Mouse (Mus musculus) CD4-positive, CD25-positive, alpha-beta regulatory T cell, adult 2 months (primary cell): ENCODE data around the gene Mettl8.

Source experiments
- DNase-seq: peaks from one replicate; pipeline ENCODE4 v3.0.0-alpha.2; 2012; ENCODE audit warnings: low read depth, low spot score

Gene Mettl8

GRCm38 (mm10) chr2:71055300-71056114, at the start of gene Mettl8, which contains the start of gene Dcaf17:
Gene Mettl8, minus strand, starts transcription at chr2:71055583.
Gene Dcaf17, plus strand, starts transcription at chr2:71055328.
- DNase-seq: peak; percentile 98

- DNase-seq: no peak
Observed at GRCm38 (mm10) chr2:71104696-71105095, 49.3 kb upstream of the Mettl8 start.

DNA sequence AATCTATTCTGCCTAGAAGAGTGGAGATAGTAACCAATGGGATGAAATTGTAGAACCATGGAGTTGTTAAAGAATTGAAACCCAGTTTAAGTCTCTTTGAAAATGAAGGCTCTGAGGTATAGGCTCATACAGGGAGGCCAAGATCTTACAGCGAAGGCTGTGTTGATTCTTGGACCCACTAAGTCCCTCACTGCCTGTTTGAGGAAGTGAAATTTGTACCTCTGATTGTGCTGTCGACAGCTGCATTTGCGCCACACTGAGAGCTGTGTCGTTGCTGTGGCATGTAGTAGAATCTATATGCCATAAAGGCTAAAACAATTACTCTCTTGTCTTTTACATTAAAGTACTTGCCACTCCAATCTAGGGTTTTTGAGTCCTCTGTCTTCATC, 47.9 kb upstream of the Mettl8 start:
- no peak for DNase-seq

DNA sequence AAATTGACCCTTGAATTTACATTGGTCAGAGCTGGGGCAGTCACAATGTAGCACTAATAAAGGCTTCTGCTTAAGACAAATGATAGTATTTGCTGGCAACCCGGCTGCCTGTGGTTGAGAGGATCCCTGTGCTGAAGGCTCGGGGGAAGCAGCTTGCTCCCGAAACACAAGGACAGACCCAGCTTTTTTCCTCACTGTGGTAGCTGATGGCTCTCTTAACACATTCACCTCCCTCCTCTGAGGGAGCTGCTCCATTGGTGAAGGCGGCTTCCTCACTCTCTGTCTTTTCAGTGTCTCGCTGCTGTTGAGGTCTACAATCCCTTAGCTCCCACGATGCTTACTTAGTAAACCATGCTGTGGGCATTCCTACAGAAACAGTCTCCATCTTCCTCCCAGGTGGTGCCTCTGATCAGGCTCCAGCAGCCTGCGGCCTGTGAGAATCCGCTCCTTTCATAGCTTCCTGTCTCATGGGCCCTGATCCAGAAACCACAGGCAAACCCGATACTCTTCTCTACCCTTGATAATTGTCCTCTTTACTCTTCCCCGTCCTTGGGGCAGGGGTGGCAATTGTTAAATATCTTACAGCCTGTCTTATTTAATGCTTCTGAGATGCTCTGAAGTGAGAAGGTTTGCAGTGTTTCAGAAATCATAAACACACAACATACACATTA, 47.4 kb upstream of the Mettl8 start:
- no peak for DNase-seq

DNA sequence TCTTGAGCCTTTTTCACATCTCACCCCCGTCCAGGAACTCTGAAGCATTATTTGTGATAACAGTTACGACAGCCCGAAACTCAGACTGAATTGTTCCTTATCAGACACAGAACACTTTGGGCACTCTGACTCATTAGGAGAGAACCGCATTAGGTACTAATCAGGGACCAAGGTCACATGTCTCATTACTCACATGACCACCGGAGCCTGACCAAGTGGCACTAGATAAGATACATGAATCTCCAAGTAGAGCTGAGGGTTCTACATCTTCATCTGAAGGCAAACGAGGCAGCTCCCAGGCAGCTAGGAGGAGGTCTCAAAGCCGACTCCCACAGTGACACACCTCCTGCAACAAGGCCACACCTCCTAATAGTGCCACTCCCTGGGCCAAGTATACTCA, 40.8 kb upstream of the Mettl8 start:
- DNase-seq: no peak

- peak; percentile 26 for DNase-seq
Observed at GRCm38 (mm10) chr2:71090660-71091445, 35.5 kb upstream of the Mettl8 start.

GRCm38 (mm10) chr2:71089766-71090165, 34.4 kb upstream of the Mettl8 start:
- DNase-seq: no peak

GRCm38 (mm10) chr2:71083454-71084193, 28.2 kb upstream of the Mettl8 start:
- no peak for DNase-seq

- no peak for DNase-seq
Observed at GRCm38 (mm10) chr2:71082416-71082815, 27.0 kb upstream of the Mettl8 start.

DNA sequence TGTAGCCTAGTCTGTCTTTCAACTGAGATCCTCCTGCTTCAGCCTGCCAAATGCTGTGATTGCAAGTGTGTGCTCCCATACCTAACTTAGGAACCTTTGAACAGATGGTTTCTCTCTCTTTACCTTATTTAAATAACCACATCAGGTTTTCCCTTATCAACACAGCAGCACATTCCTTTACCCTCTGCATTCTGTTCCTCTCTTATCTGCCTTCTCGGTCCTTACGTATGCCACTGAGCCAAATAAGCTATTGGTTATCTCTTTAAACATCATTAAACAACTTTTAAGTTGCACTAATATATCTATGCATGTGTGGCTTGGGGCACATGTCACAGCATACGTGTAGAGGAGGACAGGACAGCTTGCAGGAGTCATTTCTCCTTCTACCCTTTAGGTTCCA, 18.4 kb upstream of the Mettl8 start:
- no peak for DNase-seq

GRCm38 (mm10) chr2:71073330-71073729, 17.9 kb upstream of the Mettl8 start:
- no peak for DNase-seq

- no peak for DNase-seq
Observed at GRCm38 (mm10) chr2:71071601-71072000, 16.2 kb upstream of the Mettl8 start.

- DNase-seq: no peak
Observed at GRCm38 (mm10) chr2:71056115-71056835, 892 bp upstream of the Mettl8 start.

DNA sequence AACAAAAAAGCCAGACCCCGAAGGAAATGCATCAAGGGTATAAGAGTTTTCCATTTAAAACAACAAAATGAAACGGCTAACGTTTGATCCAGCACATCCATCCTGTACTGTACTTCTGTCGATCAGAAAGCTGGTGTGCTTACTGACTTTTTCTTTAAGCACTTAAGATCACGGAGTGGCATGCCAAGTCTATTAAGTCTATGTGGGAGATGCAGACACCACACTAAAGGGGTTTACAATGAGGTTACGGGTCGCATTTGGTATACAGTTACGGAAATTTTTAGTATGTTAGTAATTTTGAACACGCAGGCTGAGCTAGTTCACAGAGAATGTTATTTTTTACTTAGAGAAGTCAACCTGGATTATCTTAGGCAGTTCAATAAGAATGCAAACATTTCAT, 667 bp downstream of the Mettl8 start:
- DNase-seq: peak; percentile 37

DNA sequence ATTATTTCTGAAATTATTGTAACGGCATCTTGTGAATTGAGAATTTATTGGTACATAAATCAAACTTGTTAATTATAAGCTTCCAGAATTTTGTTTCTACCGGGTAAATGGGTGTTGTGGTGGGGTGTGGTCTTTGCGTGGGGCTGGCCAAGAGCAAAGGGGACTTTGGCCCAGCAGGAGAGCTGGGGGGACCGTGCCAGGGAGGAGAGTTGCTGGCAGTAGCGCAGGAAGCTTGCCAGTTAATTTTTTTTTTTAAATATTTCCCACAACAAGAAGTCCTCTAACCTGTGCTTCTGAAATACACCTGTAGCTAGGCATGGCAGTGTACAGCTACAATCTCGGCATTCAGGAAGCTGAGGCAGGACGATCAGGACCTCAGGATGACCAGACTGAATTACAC, 4.9 kb downstream of the Mettl8 start:
- DNase-seq: no peak

- peak; percentile 23 for DNase-seq
Observed at GRCm38 (mm10) chr2:71048896-71049295, 6.5 kb downstream of the Mettl8 start.

DNA sequence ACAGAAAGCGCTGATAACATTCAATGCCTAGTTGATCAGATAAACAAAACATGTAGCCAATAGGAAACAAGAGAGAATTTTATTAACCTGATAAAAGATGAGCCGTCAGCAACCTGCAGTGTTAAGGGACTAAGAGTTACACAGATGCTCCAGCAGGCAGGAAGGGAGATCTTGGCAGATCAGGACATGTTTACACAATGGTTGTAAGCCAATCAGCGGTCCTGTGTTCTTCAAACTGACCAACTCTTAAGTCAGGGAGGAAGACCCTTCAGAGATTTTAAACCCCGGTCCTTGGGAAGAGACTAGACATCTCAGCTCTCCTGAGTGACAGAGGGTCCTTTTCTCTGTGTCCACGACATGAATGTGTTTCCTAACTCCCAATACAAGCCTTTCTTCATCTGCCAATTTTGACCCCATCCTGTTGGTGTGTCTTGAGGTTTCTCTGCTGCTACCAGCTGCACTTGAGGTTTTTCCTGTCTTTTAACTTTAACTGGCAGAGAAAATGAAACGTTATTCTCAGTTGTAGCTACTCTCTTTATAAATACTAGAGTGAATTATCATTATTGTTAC, 8.5 kb downstream of the Mettl8 start:
- peak; percentile 44 for DNase-seq

DNA sequence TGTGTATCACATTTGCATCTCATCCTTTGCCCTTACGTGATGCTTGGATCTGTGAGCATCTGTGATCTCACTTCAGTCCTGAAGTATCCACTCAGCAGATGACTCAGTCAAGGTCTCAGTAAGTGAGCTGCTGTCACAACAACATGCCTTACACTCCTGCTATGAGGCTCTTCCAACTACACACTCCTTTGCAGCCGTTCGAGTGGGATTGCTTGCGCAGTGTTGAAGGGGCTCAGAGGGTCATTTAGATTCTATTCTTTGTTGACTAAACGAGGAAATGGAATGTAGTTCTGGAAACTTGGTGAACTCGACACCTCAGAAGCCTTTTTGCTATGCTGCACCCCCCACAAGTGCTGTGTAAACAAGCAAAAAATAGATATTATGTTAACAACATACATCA, 9.2 kb downstream of the Mettl8 start:
- DNase-seq: no peak

- peak; percentile 39 for DNase-seq
Observed at GRCm38 (mm10) chr2:71039522-71040121, 15.8 kb downstream of the Mettl8 start.

DNA sequence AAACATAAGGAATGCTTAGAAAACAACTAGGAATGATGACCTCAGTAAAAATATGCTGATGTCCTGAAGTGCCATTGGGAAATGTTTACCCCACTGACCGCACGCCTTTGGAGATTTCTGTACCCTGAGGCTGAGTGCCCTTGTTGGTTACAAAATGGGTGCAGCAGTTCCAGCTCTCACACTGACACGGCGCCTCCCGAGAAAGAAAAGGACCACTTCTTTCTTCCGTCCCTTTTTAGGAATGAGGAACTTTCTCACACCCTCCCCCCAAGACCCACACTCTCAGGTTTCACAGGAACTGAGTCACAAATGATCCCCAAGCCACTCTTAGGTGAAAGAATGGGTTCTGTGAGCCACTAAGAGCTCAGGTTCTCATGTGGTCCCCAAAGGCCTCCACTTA, 17.9 kb downstream of the Mettl8 start:
- DNase-seq: no peak
